Mouse (Mus musculus) limb, embryonic 14.5 days (tissue): Measurements from ENCODE around the gene Gid8. TPM values are rescaled to one million over a fixed set of nuclear protein-coding genes. Genes with fewer than 3 reads are reported as not detected.

Experiments used
- ATAC-seq: fragments of 200-750 bp; cut with Nextera tagmentation; 2 replicates; pipeline ENCODE4 v1.8.0; 2017; ENCODE audit warnings: low read depth, moderate number of reproducible peaks, moderate TSS enrichment; ENCODE audit not compliant: low FRiP score
- DNase-seq: peaks from one replicate; pipeline ENCODE4 v3.0.0-alpha.2; 2015; ENCODE audit warnings: low spot score
- H3K27ac ChIP-seq: fragments of 300-500 bp; sonication (generic); replicated peaks from 2 replicates; pipeline ENCODE4 v1.5.1; 2014; ENCODE audit warnings: low read depth, mild to moderate bottlenecking, low read length, moderate library complexity, mixed read lengths
- H3K27me3 ChIP-seq: fragments of 300-500 bp; sonication (generic); 2 replicates; pipeline ENCODE4 v1.6.1; 2014; ENCODE audit warnings: low read length, mixed read lengths; ENCODE audit not compliant: control insufficient read depth, insufficient read depth
- H3K36me3 ChIP-seq: fragments of 300-500 bp; sonication (generic); 2 replicates; pipeline ENCODE4 v1.6.1; 2014; ENCODE audit warnings: mild to moderate bottlenecking, low read length, moderate library complexity, mixed read lengths; ENCODE audit not compliant: control insufficient read depth, insufficient read depth
- H3K4me1 ChIP-seq: fragments of 300-500 bp; sonication (generic); 2 replicates; pipeline ENCODE4 v1.6.1; 2014; ENCODE audit warnings: antibody characterized with exemption, low read length, mixed read lengths; ENCODE audit not compliant: control insufficient read depth, insufficient read depth
- H3K4me2 ChIP-seq: fragments of 300-500 bp; sonication (generic); replicated peaks from 2 replicates; pipeline ENCODE4 v1.6.1; 2014; ENCODE audit warnings: low read depth, mild to moderate bottlenecking, low read length, moderate library complexity; ENCODE audit not compliant: severe bottlenecking
- H3K4me3 ChIP-seq: fragments of 300-500 bp; sonication (generic); replicated peaks from 2 replicates; pipeline ENCODE4 v1.5.1; 2014; ENCODE audit warnings: low read length
- H3K9ac ChIP-seq: fragments of 300-500 bp; sonication (generic); 2 replicates; pipeline ENCODE4 v1.6.1; 2014; ENCODE audit warnings: mild to moderate bottlenecking, low read depth, low read length, moderate library complexity; ENCODE audit not compliant: severe bottlenecking
- H3K9me3 ChIP-seq: fragments of 300-500 bp; sonication (generic); 2 replicates; pipeline ENCODE4 v1.6.1; 2016; ENCODE audit warnings: low read length; ENCODE audit not compliant: control insufficient read depth
- POLR2A ChIP-seq: fragments of 200-500 bp; IDR thresholded peaks from 2 replicates; pipeline ENCODE4 v1.8.0; 2012; ENCODE audit warnings: inconsistent platforms, mild to moderate bottlenecking, moderate library complexity, borderline replicate concordance; ENCODE audit not compliant: insufficient read depth, insufficient read length; ENCODE audit errors: extremely low read depth
- WGBS: fragments of 180-500 bp; shearing (Covaris S2); extraction: QIAGEN DNeasy Blood & Tissue Kit; methylation state at CpG from one replicate; pipeline ENCODE4 v1.1.7; 2014; 5-methylcytosine and 5-hydroxymethylcytosine counted together
- polyA plus RNA-seq, 2 experiments: library from polyadenylated mRNA; depleted of rRNA in 1 of 2; stranded (reverse) in 1 of 2; unstranded in 1 of 2; fragments of >200 nt; fragmentation: Nextera tagmentation in 1 of 2; extraction: Ambion mirVana in 1 of 2; gene quantifications; 2 replicates each; pipeline versions ENCODE4 v1.2.1 to v1.2.3; 2012 to 2014

Gene Gid8
- polyA plus RNA-seq, 2 experiments = 64.0 to 69.9 TPM

DNA sequence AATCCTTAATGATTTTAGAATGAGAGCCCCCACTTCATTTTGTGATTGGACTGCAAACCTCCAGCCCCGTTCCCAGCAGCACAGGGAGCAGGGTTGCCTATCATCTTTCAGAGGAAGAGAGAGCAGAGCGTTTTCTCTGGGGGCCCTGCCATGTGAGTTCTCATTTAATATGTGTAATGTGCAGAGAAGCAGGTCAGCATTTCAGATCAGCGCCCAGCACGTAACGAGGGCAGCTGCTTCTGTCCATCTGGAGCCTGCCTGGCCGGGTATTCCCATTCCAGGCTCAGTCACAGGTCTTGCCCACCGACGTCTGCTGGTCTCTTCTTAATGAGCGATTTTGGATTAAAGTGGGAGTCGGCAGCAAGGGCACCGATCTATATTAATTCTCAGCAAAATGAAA lies 55.1 kb downstream of the Gid8 start:
- Histone ChIP-seq H3K27ac (no peak overlapping the region), H3K9ac (no peak overlapping the region), H3K27me3 (no peaks in the 10 kb centered on the region), H3K4me1 (no peaks in the 10 kb centered on the region), H3K4me3 (no peak overlapping the region), H3K9me3 (no peaks in the 10 kb centered on the region), H3K36me3 (no peaks in the 10 kb centered on the region), H3K4me2 (no peak overlapping the region)
- DNase-seq (no peak), ATAC-seq (no peak)
- WGBS = 52% methylated on average over 11 of the region's 11 CpGs
- TF ChIP-seq POLR2A = no peak

DNA sequence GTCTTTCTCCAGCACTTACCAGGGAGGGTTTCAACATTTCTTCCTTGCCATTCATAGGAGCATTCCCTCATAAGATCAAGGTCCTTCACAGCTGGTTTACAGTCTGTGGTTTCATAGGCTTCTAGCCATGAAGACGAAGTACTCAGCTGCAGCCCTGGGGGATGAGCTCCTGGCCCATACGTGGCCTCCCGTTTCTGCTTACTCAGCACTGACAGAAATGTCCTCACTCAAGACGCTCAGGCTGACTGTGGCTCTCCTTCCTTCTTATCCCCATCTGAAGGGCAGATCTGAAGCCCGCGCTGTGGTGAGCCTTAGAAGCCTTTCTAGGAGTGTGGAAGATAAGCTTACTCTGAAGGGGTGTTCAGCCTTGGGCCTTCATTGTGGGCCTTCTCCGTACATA lies 55.8 kb downstream of the Gid8 start:
- WGBS = 78% methylated on average over 7 of the region's 7 CpGs
- ATAC-seq = no peak
- DNase-seq = no peak
- Histone ChIP-seq H3K27ac (no peak overlapping the region), H3K9me3 (no peaks in the 10 kb centered on the region), H3K4me1 (no peaks in the 10 kb centered on the region), H3K27me3 (no peaks in the 10 kb centered on the region), H3K9ac (no peak overlapping the region), H3K4me2 (no peak overlapping the region), H3K36me3 (no peaks in the 10 kb centered on the region), H3K4me3 (no peak overlapping the region)
- TF ChIP-seq POLR2A = no peak

Other genes with a start within 250 kb of the Gid8 start
- gene Ntsr1, start 210.1 kb upstream of the Gid8 start, polyA plus RNA-seq (2012; rRNA removed) = 0.52 and 0.77 TPM in 2 replicates
- 0.40 TPM in 2 replicates for gene Ntsr1, start 210.1 kb upstream of the Gid8 start, polyA plus RNA-seq (2014; fragmentation: Nextera tagmentation; extraction: Ambion mirVana)
- 46.6 and 52.2 TPM in 2 replicates for gene Mrgbp, start 128.8 kb upstream of the Gid8 start, polyA plus RNA-seq (2012; rRNA removed)
- gene Mrgbp, start 128.8 kb upstream of the Gid8 start, polyA plus RNA-seq (2014; fragmentation: Nextera tagmentation; extraction: Ambion mirVana) = 30.5 and 31.9 TPM in 2 replicates
- 67.5 and 78.6 TPM in 2 replicates for gene Ogfr, start 120.9 kb upstream of the Gid8 start, polyA plus RNA-seq (2012; rRNA removed)
- 71.4 and 84.5 TPM in 2 replicates for gene Ogfr, start 120.9 kb upstream of the Gid8 start, polyA plus RNA-seq (2014; fragmentation: Nextera tagmentation; extraction: Ambion mirVana)
- 612 and 663 TPM in 2 replicates for gene Col9a3, start 112.3 kb upstream of the Gid8 start, polyA plus RNA-seq (2012; rRNA removed)
- 334 and 360 TPM in 2 replicates for gene Col9a3, start 112.3 kb upstream of the Gid8 start, polyA plus RNA-seq (2014; fragmentation: Nextera tagmentation; extraction: Ambion mirVana)
- 1.8 and 2.0 TPM in 2 replicates for gene Tcfl5, start 67.4 kb upstream of the Gid8 start, polyA plus RNA-seq (2012; rRNA removed)
- gene Tcfl5, start 67.4 kb upstream of the Gid8 start, polyA plus RNA-seq (2014; fragmentation: Nextera tagmentation; extraction: Ambion mirVana) = 0.70 and 0.98 TPM in 2 replicates
- 28.9 and 39.7 TPM in 2 replicates for gene Dido1, start 118 bp upstream of the Gid8 start, polyA plus RNA-seq (2012; rRNA removed)
- 26.4 and 31.4 TPM in 2 replicates for gene Dido1, start 118 bp upstream of the Gid8 start, polyA plus RNA-seq (2014; fragmentation: Nextera tagmentation; extraction: Ambion mirVana)
- gene Slc17a9, start 15.1 kb downstream of the Gid8 start, polyA plus RNA-seq (2012; rRNA removed) = 3.4 and 5.9 TPM in 2 replicates
- gene Slc17a9, start 15.1 kb downstream of the Gid8 start, polyA plus RNA-seq (2014; fragmentation: Nextera tagmentation; extraction: Ambion mirVana) = 1.7 and 2.2 TPM in 2 replicates
- not detected in 2 replicates for gene Bhlhe23, start 66.8 kb downstream of the Gid8 start, polyA plus RNA-seq (2012; rRNA removed)
- not detected in 2 replicates for gene Bhlhe23, start 66.8 kb downstream of the Gid8 start, polyA plus RNA-seq (2014; fragmentation: Nextera tagmentation; extraction: Ambion mirVana)
- gene Ythdf1, start 210.8 kb downstream of the Gid8 start, polyA plus RNA-seq (2012; rRNA removed) = 66.3 and 85.7 TPM in 2 replicates
- gene Ythdf1, start 210.8 kb downstream of the Gid8 start, polyA plus RNA-seq (2014; fragmentation: Nextera tagmentation; extraction: Ambion mirVana) = 65.7 and 67.6 TPM in 2 replicates
- gene Birc7, start 218.9 kb downstream of the Gid8 start, polyA plus RNA-seq (2012; rRNA removed) = not detected in 2 replicates
- gene Birc7, start 218.9 kb downstream of the Gid8 start, polyA plus RNA-seq (2014; fragmentation: Nextera tagmentation; extraction: Ambion mirVana) = not detected in 2 replicates
- 9.2 and 11.2 TPM in 2 replicates for gene Nkain4, start 244.6 kb downstream of the Gid8 start, polyA plus RNA-seq (2012; rRNA removed)
- gene Nkain4, start 244.6 kb downstream of the Gid8 start, polyA plus RNA-seq (2014; fragmentation: Nextera tagmentation; extraction: Ambion mirVana) = 12.9 and 13.4 TPM in 2 replicates